Mouse (Mus musculus) testis, adult 2 months (tissue): ENCODE measurements at regions not wholly inside any gene's neighbourhood (a gene's known extent, or its start where the extent isn't known, plus 50 kb on each side); places are given as distances from the start of the nearest gene placed in this dataset.

ENCODE experiments used
- CTCF ChIP-seq: fragments of 200-500 bp; IDR thresholded peaks from 2 replicates; pipeline ENCODE4 v1.5.1; 2012; ENCODE audit warnings: low read depth, mild to moderate bottlenecking, inconsistent platforms, low read length, moderate library complexity; ENCODE audit not compliant: control insufficient read depth, insufficient read depth, insufficient replicate concordance
- POLR2A ChIP-seq: fragments of 200-500 bp; IDR thresholded peaks from 2 replicates; pipeline ENCODE4 v1.6.1; 2012; ENCODE audit warnings: low read depth, mild to moderate bottlenecking, inconsistent platforms, low read length, moderate library complexity; ENCODE audit not compliant: control insufficient read depth

DNA sequence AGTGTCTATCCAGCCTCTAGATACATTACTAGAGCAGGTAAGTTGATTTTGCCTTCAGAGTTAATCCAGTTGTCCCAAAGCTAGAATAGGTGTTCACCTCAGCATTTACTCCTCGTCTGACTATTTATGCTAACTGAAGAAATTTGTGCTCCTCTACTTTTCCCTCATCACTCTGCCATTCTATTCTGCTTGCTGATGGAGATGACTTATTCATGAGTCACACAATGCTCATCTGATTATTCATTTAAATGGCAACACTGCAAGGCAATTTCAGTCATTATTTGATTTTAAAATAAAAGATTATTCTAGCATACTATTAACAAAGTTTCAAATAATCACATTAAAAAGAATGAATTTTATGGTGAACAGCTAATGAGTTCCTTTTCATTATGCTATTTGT is 752.4 kb downstream of the Trib2 start:
- no peak for TF ChIP-seq POLR2A
- TF ChIP-seq CTCF = no peak
